Mouse (Mus musculus): ENCODE measurements around the gene Tnfrsf1a. TPM values are rescaled to one million over a fixed set of nuclear protein-coding genes. Genes with fewer than 3 reads are reported as not detected.

The Tnfrsf1a gene
- total RNA-seq, 2 experiments from 2014 or later, result 12.8 to 15.2 TPM

DNA sequence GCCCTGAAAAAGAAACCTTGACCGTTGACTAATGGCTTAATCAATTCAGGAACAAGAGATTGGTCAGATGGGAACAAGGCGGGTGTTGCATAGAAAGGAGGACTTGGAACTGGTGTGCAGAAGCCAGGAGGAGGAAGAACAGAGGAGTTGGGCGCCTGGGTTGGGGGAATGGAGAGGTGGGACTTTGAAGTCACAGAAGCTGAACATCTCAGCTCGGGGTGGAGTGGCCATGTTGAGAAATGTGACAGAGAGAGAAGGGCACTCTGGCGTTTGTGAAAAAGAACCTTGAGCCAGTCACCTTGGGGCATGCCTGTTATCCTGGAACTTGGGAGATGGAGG is 2.9 kb downstream of the Tnfrsf1a start:
- no peak for DNase-seq (ENCODE audit: low spot score in 2 of 2)

DNA sequence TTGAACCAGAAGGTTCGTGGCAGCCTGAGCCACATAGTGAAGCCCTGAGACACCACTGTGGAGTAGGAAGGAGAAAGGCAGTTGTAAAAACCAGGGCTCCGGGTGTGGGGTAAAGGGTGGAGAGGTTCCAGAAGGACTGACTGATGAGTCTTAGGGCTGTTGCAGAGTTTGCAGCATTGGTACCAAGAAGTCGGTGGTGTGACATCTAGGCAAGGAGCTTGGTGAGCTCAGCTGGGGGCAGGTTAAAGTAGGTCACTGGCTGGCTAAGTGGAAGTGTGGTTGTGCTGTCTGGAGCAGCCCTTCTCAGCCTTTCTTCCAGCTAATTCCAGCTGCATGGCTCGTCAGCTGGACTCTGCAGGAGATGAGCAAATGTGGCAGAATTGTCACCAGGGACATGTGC is 3.6 kb downstream of the Tnfrsf1a start:
- no peak for DNase-seq (ENCODE audit: low spot score in 2 of 2)

DNA sequence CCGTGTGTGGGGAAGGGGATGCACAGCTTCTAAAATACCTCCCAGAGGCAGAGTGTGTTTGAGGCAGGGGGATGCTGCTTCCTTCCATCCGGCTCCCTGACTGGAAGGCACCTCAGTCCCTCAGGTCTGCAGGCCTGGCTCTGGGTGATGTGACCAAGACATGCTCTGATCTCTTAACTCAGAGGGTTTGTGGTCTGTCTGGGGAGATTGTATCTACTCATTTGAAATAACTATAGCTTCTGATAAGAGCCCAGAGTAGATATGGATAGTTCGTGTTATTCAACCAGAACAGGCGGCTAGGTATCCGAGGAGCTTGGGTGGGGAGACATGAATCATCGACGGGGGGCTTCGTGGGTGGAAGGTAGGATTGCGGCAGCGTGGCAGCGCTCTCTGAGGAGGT is 4.1 kb downstream of the Tnfrsf1a start:
- no peak for DNase-seq (ENCODE audit: low spot score in 2 of 2)

DNA sequence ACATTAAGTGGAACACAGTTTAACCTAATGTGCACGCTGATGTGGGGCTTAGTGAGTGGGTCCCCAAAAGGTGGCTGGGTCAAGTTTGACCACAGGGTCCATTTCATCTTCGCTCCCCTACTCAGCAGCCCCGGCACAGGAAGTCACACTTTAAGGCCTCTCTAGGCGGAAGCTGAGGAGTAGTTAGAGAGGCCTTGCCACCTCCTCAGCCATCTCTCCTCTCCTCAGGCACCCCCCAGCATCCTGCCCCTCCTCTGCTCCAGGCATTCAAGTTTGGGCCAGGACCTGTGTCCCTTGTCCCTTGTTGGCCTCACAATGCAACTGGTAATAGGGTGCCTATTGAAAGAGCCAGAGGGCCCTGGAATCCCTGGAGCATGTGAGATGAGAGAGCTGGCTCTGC is 4.5 kb downstream of the Tnfrsf1a start:
- no peak for DNase-seq (ENCODE audit: low spot score in 2 of 2)

DNA sequence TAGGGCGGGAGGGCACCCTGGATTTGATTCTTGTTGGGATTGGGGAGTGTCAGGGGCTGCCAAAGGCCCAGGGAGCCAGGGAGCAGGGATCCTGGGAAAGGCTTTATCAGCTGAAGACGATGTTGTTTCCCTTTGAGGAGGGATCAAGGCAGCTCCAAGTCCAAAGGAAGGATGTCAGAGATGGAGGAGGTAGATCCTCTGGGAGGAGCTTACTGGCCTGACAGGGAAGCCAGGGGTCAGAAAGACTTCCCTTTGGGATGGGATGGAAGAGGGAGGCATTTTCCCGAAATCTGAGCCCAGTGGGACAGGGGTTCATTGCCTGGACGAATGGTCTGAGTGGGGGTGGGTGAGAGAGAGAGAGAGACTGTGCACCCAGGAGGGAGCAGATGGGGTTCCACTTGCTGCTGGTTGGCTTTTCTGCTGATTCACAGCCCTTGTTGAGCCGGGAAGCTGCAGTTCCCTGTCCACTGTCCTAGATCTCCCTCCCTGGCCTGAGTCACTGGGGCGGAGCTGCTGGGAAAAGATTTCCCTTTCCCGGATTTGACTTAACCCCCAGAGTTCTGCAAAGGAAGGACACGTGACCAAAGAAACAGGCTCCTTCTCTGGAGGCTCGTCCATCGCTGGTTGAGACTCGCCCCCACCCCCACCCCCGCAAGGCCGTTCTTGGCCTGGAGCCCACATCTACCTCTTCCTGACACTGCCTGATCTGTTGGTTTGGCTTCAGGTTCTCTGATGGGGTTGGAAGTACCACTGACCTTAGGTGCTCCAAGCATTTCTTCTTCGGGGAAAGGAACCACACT is 5.4 kb downstream of the Tnfrsf1a start:
- DNase-seq (ENCODE audit: low spot score in 2 of 2), result no peak

DNA sequence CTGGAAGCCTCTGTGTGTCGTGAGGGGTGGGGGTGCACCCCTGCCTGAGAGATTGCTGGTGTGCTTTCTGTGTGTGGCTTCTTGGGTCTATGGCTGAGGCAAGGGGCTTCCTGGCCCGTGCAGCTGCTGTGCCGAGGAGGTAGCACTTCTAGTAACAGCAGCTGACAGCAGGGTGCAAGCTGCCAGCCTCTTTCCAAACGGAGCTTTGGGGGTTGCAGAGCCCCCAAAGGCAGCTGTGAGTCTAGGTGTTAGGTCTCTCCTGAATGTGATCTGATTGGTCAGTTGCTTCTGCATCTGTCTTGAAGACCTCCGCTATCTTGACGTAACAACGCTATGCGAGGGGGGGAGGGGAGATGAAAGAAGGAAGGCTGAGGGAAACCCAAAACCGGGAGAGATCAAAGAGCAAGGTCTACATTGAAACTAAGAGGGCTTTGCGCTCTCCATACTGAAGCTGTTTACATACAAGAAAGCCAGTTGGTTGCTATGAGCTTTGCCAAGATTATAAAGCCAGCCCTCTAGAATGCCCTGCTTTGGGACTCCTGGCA is 6.1 kb downstream of the Tnfrsf1a start:
- no peak for DNase-seq (ENCODE audit: low spot score in 2 of 2)

DNA sequence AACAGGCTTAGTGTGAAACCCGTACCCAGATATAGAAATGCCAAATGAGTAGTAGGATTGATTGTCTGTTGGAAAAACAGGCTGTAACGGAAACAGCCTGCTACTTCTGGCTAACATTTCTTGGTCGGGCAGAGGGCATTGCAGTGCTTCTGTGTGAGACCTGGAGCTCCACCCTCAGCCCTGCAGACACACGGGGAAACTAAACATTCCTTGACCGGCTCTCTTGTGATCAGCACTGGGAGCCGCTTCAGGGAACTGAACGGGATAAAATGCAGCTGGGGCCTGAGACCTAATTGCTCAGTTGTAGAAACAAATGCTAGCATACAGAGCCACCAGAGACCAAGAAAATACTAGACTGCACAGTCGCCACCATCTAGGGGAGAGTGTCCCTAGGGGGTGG is 7.1 kb downstream of the Tnfrsf1a start:
- no peak for DNase-seq (ENCODE audit: low spot score in 2 of 2)

DNA sequence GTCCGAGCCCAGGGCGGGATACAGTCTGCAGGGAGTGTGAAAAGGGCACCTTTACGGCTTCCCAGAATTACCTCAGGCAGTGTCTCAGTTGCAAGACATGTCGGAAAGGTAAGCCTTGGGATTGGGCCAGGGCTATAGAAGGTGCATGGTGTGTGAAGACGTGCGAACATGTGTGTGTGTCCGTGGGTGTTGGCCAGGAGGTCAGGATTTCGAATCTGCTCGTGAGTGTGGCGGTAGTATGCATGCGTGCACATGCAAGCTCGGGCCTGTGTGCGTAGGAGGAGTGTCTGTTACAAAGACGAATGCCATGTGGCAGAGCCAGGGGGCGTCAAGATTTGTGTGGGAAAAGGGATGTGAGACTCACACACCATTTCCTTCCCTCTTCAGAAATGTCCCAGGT is 8.2 kb downstream of the Tnfrsf1a start:
- DNase-seq (ENCODE audit: low spot score in 2 of 2), result peak in 1 of 2 experiments; percentile 24

DNA sequence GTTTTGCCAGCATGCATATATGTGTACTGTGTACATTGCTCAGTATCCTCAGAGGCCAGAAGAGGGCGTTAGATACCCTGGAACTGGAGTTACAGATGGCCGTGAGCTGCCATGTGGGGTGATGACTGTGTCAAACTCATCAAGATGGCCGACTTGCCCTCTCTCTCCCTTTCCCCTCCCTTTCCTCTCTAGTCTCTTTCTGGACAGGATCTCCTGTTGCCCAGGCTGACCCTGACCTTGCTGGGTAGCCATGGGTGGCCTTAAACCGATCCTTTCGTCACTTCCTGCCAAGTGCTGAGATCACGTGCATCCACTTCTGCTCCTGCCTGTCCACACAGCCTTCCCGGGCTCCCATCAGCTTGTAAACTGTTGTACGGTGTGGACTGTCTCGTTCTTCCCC is 10.8 kb downstream of the Tnfrsf1a start:
- no peak for DNase-seq (ENCODE audit: low spot score in 2 of 2)

DNA sequence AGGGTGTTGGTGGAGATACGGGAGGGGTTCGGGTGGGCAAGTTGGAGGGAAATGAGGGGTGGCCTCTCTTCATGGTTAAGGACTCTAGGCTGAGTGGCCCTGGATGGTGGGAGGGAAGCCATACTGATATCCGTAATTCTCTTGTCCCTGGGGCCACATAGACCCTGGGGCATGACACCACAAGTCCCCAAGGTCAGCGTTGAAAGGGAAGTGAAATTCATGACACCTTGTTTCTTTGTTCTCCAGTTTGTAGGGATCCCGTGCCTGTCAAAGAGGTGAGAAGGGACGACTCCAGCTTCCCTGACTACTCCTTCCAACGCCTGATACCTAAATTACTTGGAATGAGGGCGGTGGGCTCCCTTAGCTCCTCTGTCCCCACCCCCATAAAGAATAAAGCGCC is 11.7 kb downstream of the Tnfrsf1a start:
- DNase-seq (ENCODE audit: low spot score in 2 of 2), result no peak

DNA sequence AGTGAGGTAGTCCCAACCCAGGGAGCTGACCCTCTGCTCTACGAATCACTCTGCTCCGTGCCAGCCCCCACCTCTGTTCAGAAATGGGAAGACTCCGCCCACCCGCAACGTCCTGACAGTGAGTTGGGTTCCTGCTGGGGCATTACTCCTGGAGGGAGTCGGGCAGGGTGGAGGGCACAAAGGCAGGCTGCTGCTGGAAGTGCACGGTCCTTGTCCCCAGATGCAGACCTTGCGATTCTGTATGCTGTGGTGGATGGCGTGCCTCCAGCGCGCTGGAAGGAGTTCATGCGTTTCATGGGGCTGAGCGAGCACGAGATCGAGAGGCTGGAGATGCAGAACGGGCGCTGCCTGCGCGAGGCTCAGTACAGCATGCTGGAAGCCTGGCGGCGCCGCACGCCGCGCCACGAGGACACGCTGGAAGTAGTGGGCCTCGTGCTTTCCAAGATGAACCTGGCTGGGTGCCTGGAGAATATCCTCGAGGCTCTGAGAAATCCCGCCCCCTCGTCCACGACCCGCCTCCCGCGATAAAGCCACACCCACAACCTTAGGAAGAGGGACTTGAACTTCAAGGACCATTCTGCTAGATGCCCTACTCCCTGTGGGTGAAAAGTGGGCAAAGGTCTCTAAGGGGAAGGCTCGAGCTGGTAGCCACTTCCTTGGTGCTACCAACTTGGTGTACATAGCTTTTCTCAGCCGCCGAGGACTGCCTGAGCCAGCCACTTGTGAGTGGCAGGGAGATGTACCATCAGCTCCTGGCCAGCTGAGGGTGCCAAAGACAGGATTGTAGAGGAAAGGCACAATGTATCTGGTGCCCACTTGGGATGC is 12.5 kb downstream of the Tnfrsf1a start:
- DNase-seq (ENCODE audit: low spot score in 2 of 2), result peak in 1 of 2 experiments; percentile 31

DNA sequence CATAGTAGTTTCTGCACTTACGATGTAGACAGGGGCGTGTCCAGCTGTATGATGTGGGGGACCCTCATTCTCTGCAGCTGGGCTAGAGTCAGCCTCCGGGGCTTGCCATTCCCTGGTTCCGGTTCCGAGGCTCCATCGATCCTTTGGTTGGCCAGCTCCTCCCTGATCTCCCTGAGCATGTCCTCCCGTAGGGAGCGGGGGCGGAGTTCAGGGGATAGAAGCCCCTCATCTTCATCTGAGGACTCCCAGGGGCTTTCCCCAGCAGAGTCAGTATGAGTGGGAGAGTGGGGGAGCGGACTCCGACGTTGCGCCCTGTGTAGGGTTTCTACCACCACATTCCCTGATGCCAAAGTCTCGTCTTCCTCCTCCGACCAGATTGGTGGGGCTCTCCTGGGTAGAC is 13.9 kb downstream of the Tnfrsf1a start:
- no peak for DNase-seq (ENCODE audit: low spot score in 2 of 2)

DNA sequence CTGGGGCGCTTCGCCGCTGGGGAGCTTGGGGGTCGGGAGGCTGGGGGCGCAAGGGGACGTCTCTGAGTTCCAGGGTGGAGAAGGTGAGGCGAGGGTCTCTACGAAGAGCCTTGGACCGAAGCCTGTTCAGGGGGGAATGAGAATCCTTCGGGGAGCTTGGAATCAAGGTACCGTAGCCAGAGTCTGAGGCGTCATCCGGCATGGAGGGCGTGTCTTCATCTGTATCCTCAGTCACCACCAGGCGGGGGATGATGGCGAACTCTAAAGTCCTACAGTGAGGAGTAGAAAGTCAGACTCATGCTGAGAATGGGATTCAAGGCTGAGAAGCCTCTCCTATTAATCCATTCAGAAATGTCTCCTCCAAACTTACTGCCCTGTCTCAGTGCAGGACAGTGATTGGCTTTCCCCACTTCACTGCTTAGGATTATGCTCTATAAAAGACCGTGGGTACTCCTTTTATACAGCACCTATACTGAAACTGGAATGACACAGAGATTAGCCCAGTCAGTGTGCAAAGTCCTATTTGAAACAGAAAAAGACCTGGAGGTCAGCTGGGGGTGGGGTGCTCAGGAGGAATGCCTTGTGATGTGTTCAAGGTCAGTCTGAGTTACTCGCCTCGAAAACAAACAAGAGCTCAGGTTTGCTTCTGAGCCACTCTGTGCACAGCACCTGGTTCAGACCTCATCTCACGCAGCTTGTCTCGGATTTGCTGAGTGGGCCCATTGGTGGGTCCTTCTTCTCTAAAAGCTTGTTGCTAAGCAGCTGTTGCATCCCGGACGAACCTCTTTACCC is 14.5 kb downstream of the Tnfrsf1a start:
- no peak for DNase-seq (ENCODE audit: low spot score in 2 of 2)

DNA sequence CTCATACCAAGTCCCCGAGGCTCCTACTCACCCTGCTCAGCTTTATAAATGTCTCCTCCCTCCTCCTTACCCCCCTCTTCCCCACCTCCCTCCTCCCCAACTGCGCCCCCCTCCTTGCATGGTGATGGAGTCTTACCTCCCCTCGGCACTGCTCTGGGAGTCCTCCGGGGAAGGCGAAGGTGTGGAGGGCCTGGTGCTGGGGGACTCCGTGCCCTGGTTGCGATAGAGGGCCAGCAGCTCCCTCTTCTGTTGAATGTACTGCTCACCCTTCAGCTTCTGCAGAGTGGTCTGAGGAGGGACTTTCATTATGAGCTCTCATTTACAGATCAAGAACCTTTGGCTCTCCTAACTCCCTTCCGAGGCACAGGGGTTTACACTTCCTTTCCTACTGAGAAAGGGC is 15.3 kb downstream of the Tnfrsf1a start:
- no peak for DNase-seq (ENCODE audit: low spot score in 2 of 2)

DNA sequence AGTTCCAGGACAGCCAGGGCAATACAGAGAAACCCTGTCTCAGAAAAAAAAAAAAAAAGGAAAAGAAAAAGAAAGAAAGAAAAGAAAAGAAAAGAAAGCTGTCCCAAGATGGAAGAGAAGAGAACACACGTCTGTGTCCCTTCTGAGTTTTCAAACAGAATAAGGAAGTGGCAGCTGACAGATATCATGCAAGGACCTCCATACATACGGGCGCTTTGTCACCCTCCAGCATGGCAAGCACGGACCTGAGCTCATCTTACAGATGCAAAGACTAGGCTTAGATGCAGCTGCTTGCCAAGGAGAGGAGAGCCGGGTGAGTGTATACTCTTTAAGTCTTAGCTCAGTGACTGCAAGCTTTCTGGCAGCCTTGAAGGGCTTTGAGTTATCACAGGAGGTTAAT is 16.4 kb downstream of the Tnfrsf1a start:
- no peak for DNase-seq (ENCODE audit: low spot score in 2 of 2)

DNA sequence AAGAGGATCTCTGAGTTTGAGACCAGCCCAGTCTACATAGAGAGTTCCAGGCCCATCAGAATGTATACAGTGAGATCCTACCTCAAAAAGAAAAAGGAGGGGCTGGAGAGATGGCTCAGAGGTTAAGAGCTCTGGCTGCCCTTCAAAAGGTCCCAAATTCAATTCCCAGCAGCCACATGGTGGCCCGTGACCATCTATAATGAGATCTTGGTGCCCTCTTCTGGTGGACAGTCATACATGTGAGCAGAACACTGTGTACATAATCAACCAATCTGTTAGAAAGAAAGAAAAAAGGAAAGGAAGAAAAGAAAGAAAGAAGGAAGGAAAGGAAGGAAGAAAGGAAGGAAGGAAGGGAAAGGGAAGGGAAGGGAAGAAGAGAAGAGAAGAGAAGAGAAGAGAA is 17.0 kb downstream of the Tnfrsf1a start:
- no peak for DNase-seq (ENCODE audit: low spot score in 2 of 2)

DNA sequence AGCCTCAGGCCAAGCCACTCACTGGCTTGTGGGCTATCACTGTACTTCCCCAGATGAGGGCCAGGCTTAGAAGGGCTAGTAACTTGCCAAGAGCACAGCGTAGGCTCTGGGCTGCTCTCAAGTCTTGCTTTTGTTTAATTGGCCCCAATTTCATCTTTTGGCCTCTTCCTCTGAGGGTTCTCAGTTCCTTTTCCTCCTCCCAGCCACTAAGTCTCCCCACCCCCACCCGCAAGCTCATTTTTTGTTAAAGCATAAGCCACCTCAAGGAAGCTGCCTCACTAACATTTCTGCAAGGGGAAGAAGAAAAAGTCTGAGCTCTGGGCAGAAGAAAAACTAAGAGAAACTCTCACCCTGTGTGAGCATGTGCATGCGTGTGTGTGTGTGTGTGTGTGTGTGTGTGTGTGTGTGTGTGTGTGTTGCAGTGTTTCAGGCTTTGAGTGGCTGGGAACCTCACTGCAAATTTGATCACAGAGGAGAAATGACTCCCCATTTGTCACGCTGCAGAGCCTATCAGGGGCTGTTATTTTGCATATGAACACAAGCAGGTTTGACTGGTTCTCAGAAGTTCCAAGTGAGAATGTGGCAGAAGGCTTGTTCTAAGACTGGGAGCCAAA is 18.7 kb downstream of the Tnfrsf1a start:
- no peak for DNase-seq (ENCODE audit: low spot score in 2 of 2)

DNA sequence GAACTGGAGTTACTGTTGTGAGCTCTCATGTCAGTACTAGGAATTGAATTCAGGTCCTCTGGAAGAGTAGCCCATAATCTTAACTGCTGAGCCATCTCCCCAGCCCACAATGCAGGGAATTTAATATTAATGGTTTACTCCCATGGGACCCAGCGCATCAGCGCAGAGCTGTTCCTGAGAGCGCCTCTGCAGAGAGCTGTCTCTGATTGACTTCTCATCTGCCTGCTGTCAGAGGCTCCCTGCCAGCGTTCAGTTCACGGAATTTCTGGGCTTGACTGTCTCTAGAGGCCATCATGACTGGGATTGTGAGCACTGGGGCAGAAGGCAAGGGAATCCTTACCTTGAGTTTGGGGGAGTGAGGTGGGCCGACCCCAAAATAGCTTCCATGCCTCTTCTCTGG is 27.9 kb downstream of the Tnfrsf1a start:
- DNase-seq (ENCODE audit: low spot score in 2 of 2), result no peak

DNA sequence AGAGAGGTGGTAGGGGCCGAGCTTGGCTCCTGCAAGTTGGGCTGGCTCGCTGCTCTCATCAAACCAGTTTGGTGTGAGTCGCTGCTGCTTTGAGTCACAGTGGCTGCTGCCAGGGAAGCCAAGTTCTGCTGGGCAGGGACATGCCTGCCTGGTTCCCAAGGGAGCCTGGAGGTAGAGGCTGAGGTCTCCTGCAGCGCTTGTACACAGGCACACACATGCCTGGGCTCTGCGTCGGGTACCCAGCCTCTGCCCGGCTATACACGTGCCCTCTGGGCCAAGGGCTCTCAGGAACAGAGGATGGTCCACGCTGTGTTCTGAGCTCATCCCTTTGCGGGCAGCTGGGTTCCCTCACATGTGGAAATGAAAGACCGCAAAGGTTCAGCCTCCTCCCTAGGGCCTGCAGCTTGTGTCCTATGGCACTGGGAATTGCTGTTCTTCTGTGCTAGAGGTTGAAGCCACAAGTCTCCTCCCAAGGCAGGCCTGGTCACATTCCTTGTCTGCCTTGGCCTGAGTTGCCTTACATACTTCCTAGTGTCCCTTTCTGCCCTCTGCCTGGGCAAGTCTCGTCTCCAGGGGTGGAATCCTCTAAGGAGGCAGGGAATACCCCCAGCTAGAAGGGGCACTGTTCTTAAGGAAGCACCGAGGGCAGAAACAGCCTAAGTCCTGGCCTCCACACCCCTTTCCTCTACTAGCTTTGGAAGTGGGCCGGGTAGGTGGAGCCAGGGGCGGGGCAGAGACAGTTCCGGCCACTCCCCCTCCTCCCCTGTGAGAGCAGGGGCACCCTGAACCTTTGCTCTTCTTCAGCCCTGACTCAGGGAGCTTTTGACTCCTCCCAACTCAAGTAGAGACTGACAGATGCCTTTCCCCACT is 28.7 kb downstream of the Tnfrsf1a start:
- no peak for DNase-seq (ENCODE audit: low spot score in 2 of 2)

DNA sequence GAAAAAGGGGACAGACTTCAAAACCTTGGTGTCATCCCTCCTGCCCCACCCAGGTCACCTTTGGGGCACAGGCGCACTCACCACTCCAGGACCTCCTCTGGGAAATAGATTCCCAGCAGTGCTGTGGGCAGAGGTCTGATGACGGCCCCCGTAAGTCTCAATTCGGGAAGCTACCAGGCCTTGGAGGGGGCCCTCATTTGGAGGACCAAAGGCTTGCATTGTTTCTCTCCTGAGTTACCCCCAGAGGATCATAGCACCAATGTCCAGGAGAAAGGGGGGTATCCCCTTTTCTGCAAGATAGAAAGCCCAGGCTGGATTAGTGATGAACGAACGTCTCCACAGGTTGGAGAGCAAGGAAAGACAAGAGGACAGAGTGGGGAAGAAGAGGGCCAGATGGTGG is 29.5 kb downstream of the Tnfrsf1a start:
- DNase-seq (ENCODE audit: low spot score in 2 of 2), result no peak
